In the genomic region with DNA sequence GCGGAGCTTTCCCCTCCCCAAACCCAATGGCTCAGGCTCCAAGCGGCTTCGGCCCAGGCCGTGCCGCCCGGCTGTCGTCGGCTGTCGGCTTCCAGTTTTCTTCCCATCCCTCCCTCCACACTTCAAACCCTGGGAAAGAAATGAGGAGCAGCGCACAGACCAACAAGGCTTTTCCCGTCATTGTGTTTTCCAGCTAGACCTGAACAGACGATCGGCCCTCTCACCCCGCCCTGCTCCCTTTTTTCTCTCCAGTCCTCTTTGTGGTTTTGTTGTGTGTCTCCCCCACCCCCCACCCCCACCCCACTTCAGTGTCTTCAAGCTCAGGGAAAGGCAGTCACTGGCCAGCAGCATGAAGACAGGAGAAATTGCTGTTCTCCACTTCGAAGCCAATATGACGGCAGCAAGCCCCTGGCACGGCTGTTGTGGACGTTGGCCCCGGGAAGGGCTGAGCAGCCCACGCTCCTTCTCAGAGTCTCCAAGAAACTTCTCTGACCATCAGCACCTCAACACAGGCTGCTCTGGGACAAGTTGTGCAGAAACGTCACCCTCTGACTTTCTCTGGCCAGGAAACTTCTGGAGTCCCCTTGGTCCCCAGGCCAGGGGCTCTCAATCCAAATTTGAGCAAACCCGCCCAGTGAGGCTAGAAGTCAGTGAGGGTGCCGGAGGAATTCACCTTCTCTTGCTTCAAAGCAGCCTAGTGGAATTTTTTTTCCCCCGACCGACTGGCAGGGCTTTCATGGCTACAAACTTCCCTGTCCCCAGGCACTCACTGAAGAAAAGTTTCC, we compare ENCODE assay signal across 12 mouse cellular contexts. TPM values are rescaled to one million over a fixed set of nuclear protein-coding genes. Genes with fewer than 3 reads are reported as not detected.
DNase-seq lines count a peak whose midpoint lies in the region; ATAC-seq and TF ChIP-seq lines count a peak whose summit lies in the region.
"Had no signal": no experiment of that assay in that cellular context is flagged by ENCODE, and none has a peak within 500 bp of the region (broad histone marks: within the 10 kb centered on the region; RNA-seq: fewer than 3 reads in every experiment).

No protein-coding gene starts in this region.

- H3K36me3 ChIP-seq in hindbrain, embryonic 12.5 days, result no peaks in the 10 kb centered on the region
- no peaks in the 10 kb centered on the region for H3K36me3 ChIP-seq in hindbrain, embryonic 13.5 days
- H3K36me3 ChIP-seq in testis, adult 2 months (ENCODE audit: control insufficient read depth, insufficient read depth, low read length), result no peaks in the 10 kb centered on the region

- TF ChIP-seq POLR2A in testis, adult 2 months (IDR thresholded peaks at IDR 0.05; ENCODE audit: control insufficient read depth, low read depth, low read length), result no peak

- no peak overlapping the region for H3K27ac ChIP-seq in hindbrain, embryonic 12.5 days
- H3K27ac ChIP-seq in hindbrain, embryonic 13.5 days, result no peak overlapping the region
- no peak overlapping the region for H3K27ac ChIP-seq in testis, adult 2 months (ENCODE audit: control insufficient read depth, insufficient read depth, low read depth, low read length)

- no peak overlapping the region for H3K9ac ChIP-seq in hindbrain, embryonic 12.5 days
- H3K9ac ChIP-seq in hindbrain, embryonic 13.5 days, result no peak overlapping the region

- H3K4me3 ChIP-seq in hindbrain, embryonic 12.5 days, result no peak overlapping the region
- H3K4me3 ChIP-seq in hindbrain, embryonic 13.5 days, result no peak overlapping the region
- H3K4me3 ChIP-seq in testis, adult 2 months (ENCODE audit: control insufficient read depth, low read depth, low read length), result peak overlapping the region; percentile 53

- intact Hi-C loops in heart, postnatal 10 days (cut with DNase I), result no loop called here
- intact Hi-C loops in left cerebral cortex, postnatal 4 days (cut with DNase I), result no loop called here

- TF ChIP-seq CTCF in testis, adult 2 months (IDR thresholded peaks at IDR 0.05; ENCODE audit: control insufficient read depth, insufficient read depth, insufficient replicate concordance, low read depth, low read length), result no peak

- WGBS in hindbrain, embryonic 12.5 days, result 30% methylated on average over 25 of the region's 25 CpGs
- WGBS in hindbrain, embryonic 13.5 days, result 24% methylated on average over 25 of the region's 25 CpGs

- peaks cover 15% of the 10 kb centered on the region for H3K27me3 ChIP-seq in hindbrain, embryonic 12.5 days
- H3K27me3 ChIP-seq in hindbrain, embryonic 13.5 days, result peaks cover 39% of the 10 kb centered on the region
- H3K27me3 ChIP-seq in testis, adult 2 months (ENCODE audit: control insufficient read depth, insufficient read depth, low read length), result no peaks in the 10 kb centered on the region; the same call in 1 of the 2 replicates

- no peak for ATAC-seq in hindbrain, embryonic 12.5 days (ENCODE audit: low FRiP score)
- ATAC-seq in hindbrain, embryonic 13.5 days (ENCODE audit: low FRiP score), result no peak

- peaks cover 10% of the 10 kb centered on the region for H3K4me1 ChIP-seq in hindbrain, embryonic 12.5 days
- H3K4me1 ChIP-seq in hindbrain, embryonic 13.5 days (replicated peaks), result peaks cover 4% of the 10 kb centered on the region; the same call in 1 of the 2 replicates
- peaks cover 11% of the 10 kb centered on the region for H3K4me1 ChIP-seq in testis, adult 2 months (ENCODE audit: control insufficient read depth, insufficient read depth, low read length)

- peak overlapping the region; percentile 26 for H3K4me2 ChIP-seq in hindbrain, embryonic 12.5 days (replicated peaks)
- H3K4me2 ChIP-seq in hindbrain, embryonic 13.5 days, result no peak overlapping the region
- H3K4me2 ChIP-seq: liver, embryonic 11.5 days had no signal

- DNase-seq in testis, postnatal 14 days (ENCODE audit: low spot score), result no peak
- peak; percentile 56 to 65 for DNase-seq in heart, postnatal 10 days
- DNase-seq in left cerebral cortex, adult 8-10 months (ENCODE audit: low spot score in 2 of 2), result no peak
- no peak for DNase-seq in left cerebral cortex, postnatal 4 days
- DNase-seq in thymus, adult 18-20 months, result no peak
- DNase-seq: cerebellum, adult 11-12 months had no signal

- no peaks in the 10 kb centered on the region for H3K9me3 ChIP-seq in hindbrain, embryonic 12.5 days (replicated peaks)
- no peaks in the 10 kb centered on the region for H3K9me3 ChIP-seq in hindbrain, embryonic 13.5 days

RNA-seq across cellular contexts. Expression of a gene that starts 35.6 kb away (rescaled TPM):
- polyA plus RNA-seq in hindbrain, embryonic 12.5 days (2016; fragmentation: Nextera tagmentation; extraction: Ambion mirVana), result 3.3 and 5.0 TPM in 2 replicates
- 3.6 and 4.2 TPM in 2 replicates for polyA plus RNA-seq in hindbrain, embryonic 13.5 days (2015; fragmentation: Nextera tagmentation; extraction: Ambion mirVana)
- 21.5 and 22.3 TPM in 2 replicates for polyA plus RNA-seq in testis, adult 2 months (2012; rRNA removed)
- 10 to 100 TPM; 21.0 to 21.7 TPM for total RNA-seq in heart, postnatal 10 days (2021)
- 10 to 100 TPM; 38.2 to 42.3 (median 39.7) TPM for total RNA-seq in left cerebral cortex, adult 8-10 months (2022)
- total RNA-seq in left cerebral cortex, postnatal 4 days (2021), result 10 to 100 TPM; 31.0 to 37.3 TPM

RNA-seq across cellular contexts. Expression of a gene that starts 47.0 kb away (rescaled TPM):
- polyA plus RNA-seq in hindbrain, embryonic 12.5 days (2016; fragmentation: Nextera tagmentation; extraction: Ambion mirVana), result 2.9 and 3.1 TPM in 2 replicates
- 0.44 and 0.95 TPM in 2 replicates for polyA plus RNA-seq in hindbrain, embryonic 13.5 days (2015; fragmentation: Nextera tagmentation; extraction: Ambion mirVana)
- 1.4 and 1.5 TPM in 2 replicates for polyA plus RNA-seq in testis, adult 2 months (2012; rRNA removed)
- not detected for total RNA-seq in heart, postnatal 10 days (2021)
- not detected for total RNA-seq in left cerebral cortex, adult 8-10 months (2022)
- total RNA-seq in left cerebral cortex, postnatal 4 days (2021), result not detected
- polyA plus RNA-seq: large intestine, adult 2 months; small intestine, adult 2 months had no signal

RNA-seq across cellular contexts. Expression of a gene that starts 53.7 kb away (rescaled TPM):
- 6.7 and 7.6 TPM in 2 replicates for polyA plus RNA-seq in hindbrain, embryonic 12.5 days (2016; fragmentation: Nextera tagmentation; extraction: Ambion mirVana)
- polyA plus RNA-seq in hindbrain, embryonic 13.5 days (2015; fragmentation: Nextera tagmentation; extraction: Ambion mirVana), result 5.3 and 6.5 TPM in 2 replicates
- polyA plus RNA-seq in testis, adult 2 months (2012; rRNA removed), result 212 and 245 TPM in 2 replicates
- 10 to 100 TPM; 17.7 to 19.7 TPM for total RNA-seq in heart, postnatal 10 days (2021)
- total RNA-seq in left cerebral cortex, adult 8-10 months (2022), result 1 to 10 TPM; 4.7 to 6.8 (median 5.7) TPM
- 10 to 100 TPM; 26.3 to 31.6 TPM for total RNA-seq in left cerebral cortex, postnatal 4 days (2021)

Comparison
In these comparisons a context has a peak if more than half of its experiments do, and no peak if none do; other contexts are left out.
1. DNase-seq: peak in heart, postnatal 10 days (2 of 2); none in testis, postnatal 14 days (single experiment), left cerebral cortex, adult 8-10 months (0 of 2), left cerebral cortex, postnatal 4 days (single experiment) and thymus, adult 18-20 months (0 of 2).